Mouse (Mus musculus): Measurements from ENCODE around the gene Pcyt2.
"Not testable (repeated sequence)": the region's sequence is repeated elsewhere in the genome, so short reads cannot be mapped to it uniquely, and the experiment has no call there.

Pcyt2 gene

GRCm38 (mm10) chr11:120615606-120616203, 2.0 kb downstream of the Pcyt2 start:
- no peak for DNase-seq (ENCODE audit: low spot score)

GRCm38 (mm10) chr11:120615167-120615566, 2.6 kb downstream of the Pcyt2 start:
- no peak for DNase-seq (ENCODE audit: low spot score)

- no peak for DNase-seq (ENCODE audit: low spot score)
These were observed 3.8 kb downstream of the Pcyt2 start for GRCm38 (mm10) chr11:120613976-120614375.

- no peak for DNase-seq (ENCODE audit: low spot score)
These were observed 4.2 kb downstream of the Pcyt2 start for GRCm38 (mm10) chr11:120613481-120613972.

GRCm38 (mm10) chr11:120612763-120613162, 5.0 kb downstream of the Pcyt2 start:
- DNase-seq (ENCODE audit: low spot score): peak; percentile 77

- DNase-seq (ENCODE audit: low spot score): no peak
These were observed 7.2 kb downstream of the Pcyt2 start for GRCm38 (mm10) chr11:120610477-120611046.

- no peak for DNase-seq (ENCODE audit: low spot score)
These were observed 8.5 kb downstream of the Pcyt2 start for GRCm38 (mm10) chr11:120609250-120609649.

GRCm38 (mm10) chr11:120608241-120609034, 9.3 kb downstream of the Pcyt2 start, which contains the start of gene Npb:
TSS of gene Npb (plus strand) at chr11:120608477.
- DNase-seq (ENCODE audit: low spot score): no peak

GRCm38 (mm10) chr11:120606764-120607163, 11.0 kb downstream of the Pcyt2 start:
- no peak for DNase-seq (ENCODE audit: low spot score)

GRCm38 (mm10) chr11:120605667-120606066, 12.1 kb downstream of the Pcyt2 start:
- DNase-seq (ENCODE audit: low spot score): no peak

GRCm38 (mm10) chr11:120603545-120603944, 14.2 kb downstream of the Pcyt2 start:
- no peak for DNase-seq (ENCODE audit: low spot score)

- DNase-seq (ENCODE audit: low spot score): no peak
These were observed 17.0 kb downstream of the Pcyt2 start for GRCm38 (mm10) chr11:120600716-120601115.

- DNase-seq (ENCODE audit: low spot score): no peak
These were observed 18.7 kb downstream of the Pcyt2 start for GRCm38 (mm10) chr11:120598990-120599549.

- peak; percentile 93 for DNase-seq (ENCODE audit: low spot score)
These were observed 19.3 kb downstream of the Pcyt2 start, which contains the start of the genes Alyref and Anapc11 for GRCm38 (mm10) chr11:120598283-120598989. TSS of gene Alyref (minus strand) at chr11:120598365. TSS of gene Anapc11 (plus strand) at chr11:120598421.

GRCm38 (mm10) chr11:120597240-120598235, 20.2 kb downstream of the Pcyt2 start:
- DNase-seq (ENCODE audit: low spot score): no peak

- DNase-seq (ENCODE audit: low spot score): no peak
These were observed 29.2 kb downstream of the Pcyt2 start for GRCm38 (mm10) chr11:120588531-120588930.

GRCm38 (mm10) chr11:120583937-120584336, 33.8 kb downstream of the Pcyt2 start:
- no peak for DNase-seq (ENCODE audit: low spot score)

GRCm38 (mm10) chr11:120582982-120583293, 34.8 kb downstream of the Pcyt2 start:
- DNase-seq (ENCODE audit: low spot score): not testable (repeated sequence)

- no peak for DNase-seq (ENCODE audit: low spot score)
These were observed 35.3 kb downstream of the Pcyt2 start for GRCm38 (mm10) chr11:120582268-120582981.

All from layer of hippocampus, adult 11-12 months (tissue).